Mouse (Mus musculus) forebrain, embryonic 11.5 days (tissue): Measurements from ENCODE around the gene Sap30. TPM values are rescaled to one million over a fixed set of nuclear protein-coding genes. Genes with fewer than 3 reads are reported as not detected.
A peak's percentile ranks its signal among the peaks of the same experiment; 100 is the strongest.

Experiments used
- ATAC-seq: fragments of 200-750 bp; cut with Nextera tagmentation; replicated peaks from 2 replicates; pipeline ENCODE4 v1.8.0; 2017; ENCODE audit warnings: moderate TSS enrichment; ENCODE audit not compliant: low FRiP score
- DNase-seq: peaks from one replicate; pipeline ENCODE4 v3.0.0-alpha.2; 2017; ENCODE audit warnings: low spot score
- H3K27ac ChIP-seq: fragments of 300-500 bp; sonication (generic); 2 replicates; pipeline ENCODE4 v1.5.1; 2014; ENCODE audit warnings: low read depth, low read length
- H3K27me3 ChIP-seq: fragments of 300-500 bp; sonication (generic); 2 replicates; pipeline ENCODE4 v1.6.1; 2014; ENCODE audit warnings: mild to moderate bottlenecking, low read length, mixed read lengths; ENCODE audit not compliant: control insufficient read depth, insufficient read depth
- H3K36me3 ChIP-seq: fragments of 300-500 bp; sonication (generic); 2 replicates; pipeline ENCODE4 v1.6.1; 2014; ENCODE audit warnings: mild to moderate bottlenecking, low read length, moderate library complexity, mixed read lengths; ENCODE audit not compliant: control insufficient read depth, insufficient read depth
- H3K4me1 ChIP-seq: fragments of 300-500 bp; sonication (generic); replicated peaks from 2 replicates; pipeline ENCODE4 v1.6.1; 2014; ENCODE audit warnings: low read length, mixed read lengths; ENCODE audit not compliant: control insufficient read depth, insufficient read depth
- H3K4me2 ChIP-seq: fragments of 300-500 bp; sonication (generic); 2 replicates; pipeline ENCODE4 v1.6.1; 2014; ENCODE audit warnings: low read depth, mild to moderate bottlenecking, low read length, moderate library complexity, mixed read lengths; ENCODE audit not compliant: severe bottlenecking
- H3K4me3 ChIP-seq: fragments of 300-500 bp; sonication (generic); 2 replicates; pipeline ENCODE4 v1.5.1; 2014; ENCODE audit warnings: low read depth, low read length
- H3K9ac ChIP-seq: fragments of 300-500 bp; sonication (generic); 2 replicates; pipeline ENCODE4 v1.6.1; 2014; ENCODE audit warnings: low read length
- H3K9me3 ChIP-seq: fragments of 300-500 bp; sonication (generic); 2 replicates; pipeline ENCODE4 v1.6.1; 2016; ENCODE audit warnings: low read length, mixed read lengths; ENCODE audit not compliant: control insufficient read depth
- WGBS: fragments of 180-500 bp; shearing (Covaris S2); extraction: QIAGEN DNeasy Blood & Tissue Kit; methylation state at CpG from one replicate; pipeline ENCODE4 v1.1.7; 2014; 5-methylcytosine and 5-hydroxymethylcytosine counted together
- polyA plus RNA-seq: library from polyadenylated mRNA; unstranded; fragments of >200 nt; fragmentation: Nextera tagmentation; extraction: Ambion mirVana; gene quantifications from 2 replicates; pipeline ENCODE4 v1.2.1, GENCODE M21; 2014

Sap30 gene
- polyA plus RNA-seq, 1 experiment from 2014 or later, result 131 TPM

- Histone ChIP-seq H3K9me3 (no peaks in the 10 kb centered on the region), H3K4me2 (peak overlapping the region; percentile 54), H3K4me1 (no peaks in the 10 kb centered on the region), H3K4me3 (peak overlapping the region; percentile 93), H3K27me3 (no peaks in the 10 kb centered on the region), H3K9ac (peak overlapping the region; percentile 92), H3K36me3 (peaks cover 4% of the 10 kb centered on the region), H3K27ac (peak overlapping the region; percentile 92)
- ATAC-seq (peak; percentile 69), DNase-seq (peak; percentile 84)
- WGBS, result under 1% methylated on average over 54 of the region's 54 CpGs
Measured at GRCm38 (mm10) chr8:57486491-57487440, 894 bp downstream of the Sap30 start.

GRCm38 (mm10) chr8:57480606-57481005 lies 7.1 kb downstream of the Sap30 start:
- H3K36me3 ChIP-seq, result peaks cover 4% of the 10 kb centered on the region
- no peak overlapping the region for H3K4me3 ChIP-seq
- 80% methylated on average over 4 of the region's 4 CpGs for WGBS
- H3K27me3 ChIP-seq, result no peaks in the 10 kb centered on the region
- no peaks in the 10 kb centered on the region for H3K9me3 ChIP-seq
- ATAC-seq, result no peak
- no peaks in the 10 kb centered on the region for H3K4me1 ChIP-seq
- no peak overlapping the region for H3K9ac ChIP-seq
- no peak overlapping the region for H3K27ac ChIP-seq
- H3K4me2 ChIP-seq, result no peak overlapping the region
- no peak for DNase-seq

GRCm38 (mm10) chr8:57479700-57480099 lies 8.0 kb downstream of the Sap30 start:
- Histone ChIP-seq H3K9ac (no peak overlapping the region), H3K27me3 (no peaks in the 10 kb centered on the region), H3K27ac (no peak overlapping the region), H3K4me3 (no peak overlapping the region), H3K9me3 (no peaks in the 10 kb centered on the region), H3K4me1 (no peaks in the 10 kb centered on the region), H3K4me2 (no peak overlapping the region), H3K36me3 (peaks cover 4% of the 10 kb centered on the region)
- no peak for DNase-seq
- 95% methylated on average over 8 of the region's 8 CpGs for whole genome bisulfite sequencing
- no peak for ATAC-seq

- no peak overlapping the region for H3K4me2 ChIP-seq
- no peak overlapping the region for H3K9ac ChIP-seq
- no peaks in the 10 kb centered on the region for H3K4me1 ChIP-seq
- DNase-seq (no peak), ATAC-seq (no peak)
- H3K4me3 ChIP-seq, result no peak overlapping the region
- WGBS, result 82% methylated on average over 3 of the region's 3 CpGs
- H3K9me3 ChIP-seq, result no peaks in the 10 kb centered on the region
- H3K36me3 ChIP-seq, result peaks cover 4% of the 10 kb centered on the region
- H3K27ac ChIP-seq, result no peak overlapping the region
- H3K27me3 ChIP-seq, result no peaks in the 10 kb centered on the region
Measured at GRCm38 (mm10) chr8:57478406-57478805, 9.3 kb downstream of the Sap30 start.

- ATAC-seq, result no peak
- no peak overlapping the region for H3K4me3 ChIP-seq
- WGBS, result 90% methylated on average over 6 of the region's 6 CpGs
Measured at GRCm38 (mm10) chr8:57473751-57474150, 13.9 kb downstream of the Sap30 start.

GRCm38 (mm10) chr8:57470863-57471262 lies 16.8 kb downstream of the Sap30 start:
- no peak overlapping the region for H3K4me2 ChIP-seq
- ATAC-seq (no peak), DNase-seq (no peak)
- H3K4me3 ChIP-seq, result no peak overlapping the region
- no peaks in the 10 kb centered on the region for H3K4me1 ChIP-seq
- no peaks in the 10 kb centered on the region for H3K27me3 ChIP-seq
- 98% methylated on average over 5 of the region's 5 CpGs for WGBS
- H3K36me3 ChIP-seq, result no peaks in the 10 kb centered on the region
- H3K9me3 ChIP-seq, result no peaks in the 10 kb centered on the region
- no peak overlapping the region for H3K9ac ChIP-seq
- H3K27ac ChIP-seq, result no peak overlapping the region

More at GRCm38 (mm10) chr8:57473751-57474150, 13.9 kb downstream of the Sap30 start:
- no peaks in the 10 kb centered on the region for H3K27me3 ChIP-seq
- H3K36me3 ChIP-seq, result no peaks in the 10 kb centered on the region
- no peak overlapping the region for H3K9ac ChIP-seq
- DNase-seq, result no peak
- H3K27ac ChIP-seq, result no peak overlapping the region
- no peaks in the 10 kb centered on the region for H3K4me1 ChIP-seq
- no peak overlapping the region for H3K4me2 ChIP-seq
- no peaks in the 10 kb centered on the region for H3K9me3 ChIP-seq

GRCm38 (mm10) chr8:57468624-57469023 lies 19.0 kb downstream of the Sap30 start:
- H3K27me3 ChIP-seq, result no peaks in the 10 kb centered on the region
- H3K36me3 ChIP-seq, result no peaks in the 10 kb centered on the region
- H3K4me3 ChIP-seq, result no peak overlapping the region
- H3K4me2 ChIP-seq, result no peak overlapping the region
- no peak for ATAC-seq
- no peak for DNase-seq
- no peaks in the 10 kb centered on the region for H3K9me3 ChIP-seq
- H3K4me1 ChIP-seq, result no peaks in the 10 kb centered on the region
- H3K9ac ChIP-seq, result no peak overlapping the region
- no peak overlapping the region for H3K27ac ChIP-seq
- 75% methylated on average over 5 of the region's 5 CpGs for WGBS

GRCm38 (mm10) chr8:57463757-57464156 lies 23.9 kb downstream of the Sap30 start:
- ATAC-seq, result no peak
- 90% methylated on average over 3 of the region's 3 CpGs for WGBS

GRCm38 (mm10) chr8:57462839-57463238 lies 24.8 kb downstream of the Sap30 start:
- no peak overlapping the region for H3K4me3 ChIP-seq
- no peak overlapping the region for H3K9ac ChIP-seq
- DNase-seq (no peak), ATAC-seq (no peak)
- WGBS, result 50% methylated on average over 1 of the region's 1 CpGs
- no peak overlapping the region for H3K4me2 ChIP-seq
- no peaks in the 10 kb centered on the region for H3K9me3 ChIP-seq
- no peak overlapping the region for H3K27ac ChIP-seq
- H3K4me1 ChIP-seq, result no peaks in the 10 kb centered on the region
- no peaks in the 10 kb centered on the region for H3K27me3 ChIP-seq
- no peaks in the 10 kb centered on the region for H3K36me3 ChIP-seq

More at GRCm38 (mm10) chr8:57463757-57464156, 23.9 kb downstream of the Sap30 start:
- Histone ChIP-seq H3K36me3 (no peaks in the 10 kb centered on the region), H3K4me2 (no peak overlapping the region), H3K27ac (no peak overlapping the region), H3K9ac (no peak overlapping the region), H3K4me3 (no peak overlapping the region), H3K4me1 (no peaks in the 10 kb centered on the region), H3K27me3 (no peaks in the 10 kb centered on the region), H3K9me3 (no peaks in the 10 kb centered on the region)
- DNase-seq, result no peak
